Mouse (Mus musculus) spleen, adult 2 months (tissue): ENCODE data around the gene Krtap13.

Experiments
- CTCF ChIP-seq: fragments of 200-500 bp; IDR thresholded peaks from 2 replicates; pipeline ENCODE4 v1.5.1; 2011; ENCODE audit warnings: mild to moderate bottlenecking, inconsistent platforms; ENCODE audit not compliant: insufficient read depth, insufficient read length, insufficient replicate concordance; ENCODE audit errors: extremely low read depth
- POLR2A ChIP-seq: fragments of 200-500 bp; IDR thresholded peaks from 2 replicates; pipeline ENCODE4 v1.6.1; 2011; ENCODE audit warnings: low read depth, low read length, inconsistent platforms

GRCm38 (mm10) chr16:88786786-88787185 lies 35.4 kb upstream of the Krtap13 start:
- TF ChIP-seq POLR2A: no peak
- TF ChIP-seq CTCF: no peak
